Mouse (Mus musculus) gastrocnemius, postnatal 14 days (tissue): ENCODE data around the gene Obscn. TPM values are rescaled to one million over a fixed set of nuclear protein-coding genes. Genes with fewer than 3 reads are reported as not detected.
"Not testable (repeated sequence)": the region's sequence is repeated elsewhere in the genome, so short reads cannot be mapped to it uniquely, and the experiment has no call there.

Experiments used
- DNase-seq: peaks from one replicate; pipeline ENCODE4 v3.0.0; 2021; ENCODE audit warnings: mixed read lengths
- intact Hi-C: fragments of 180-260 bp; cut with DNase I; formaldehyde crosslinking; loops from one replicate; pipeline ENCODE4 v1.15.1; 2025; ENCODE audit warnings: low total_unique reads
- total RNA-seq, 2 experiments: library from RNA; stranded (reverse); gene quantifications; 2 replicates each; pipeline ENCODE4 v1.2.3; 2021

Obscn gene
- total RNA-seq, 2 experiments from 2014 or later: 708 to 848 TPM

DNA sequence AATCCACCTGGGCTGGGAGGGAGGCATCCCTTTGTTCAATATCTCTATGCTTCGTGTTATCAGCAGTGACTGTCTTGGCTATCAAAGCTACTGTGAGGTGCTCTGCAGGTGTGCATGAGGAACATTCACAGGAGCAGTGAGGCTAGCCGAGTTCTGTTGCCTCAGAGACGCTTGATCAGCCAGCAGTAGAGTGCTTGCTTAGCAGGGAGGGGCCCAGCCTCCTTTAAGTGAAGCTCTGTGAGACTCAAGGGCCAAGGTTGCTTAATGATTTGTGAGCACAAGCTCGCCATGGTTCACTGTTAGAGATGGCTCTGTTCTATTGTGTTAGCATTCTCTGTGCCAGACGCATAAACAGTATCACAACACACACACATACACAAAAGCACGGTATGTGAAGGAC, 166.5 kb downstream of the Obscn start:
- intact Hi-C loops: no loop called here
- no peak for DNase-seq

DNA sequence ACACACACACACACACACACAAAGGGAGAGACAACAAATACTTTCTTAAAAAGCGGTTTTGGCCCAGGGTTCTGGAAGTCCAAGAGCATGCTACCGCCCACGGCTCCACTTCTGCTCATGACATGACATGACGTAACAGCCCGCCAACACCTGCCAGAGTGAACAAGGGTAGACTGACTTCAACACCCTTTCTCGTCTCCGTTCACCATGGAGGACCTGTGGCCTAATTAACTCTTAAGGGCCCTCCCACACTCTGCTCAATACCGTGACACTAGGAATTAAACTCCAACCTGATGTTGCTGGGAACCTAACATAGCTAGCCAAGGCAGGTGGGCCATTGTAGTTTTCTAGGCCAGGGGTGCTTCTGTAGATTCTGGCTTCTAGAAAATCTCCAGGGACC, 167.2 kb downstream of the Obscn start:
- DNase-seq: no peak
- intact Hi-C loops: no loop called here

GRCm38 (mm10) chr11:58968551-58968950, 167.7 kb downstream of the Obscn start:
- no peak for DNase-seq
- intact Hi-C loops: no loop called here

- intact Hi-C loops: no loop called here
- DNase-seq: no peak
These were observed 168.9 kb downstream of the Obscn start for GRCm38 (mm10) chr11:58967346-58967745.

GRCm38 (mm10) chr11:58965001-58965760, 171.0 kb downstream of the Obscn start:
- intact Hi-C loops: no loop called here
- DNase-seq: no peak

- DNase-seq: no peak
- intact Hi-C loops: no loop called here
These were observed 172.0 kb downstream of the Obscn start for GRCm38 (mm10) chr11:58964216-58964615.

DNA sequence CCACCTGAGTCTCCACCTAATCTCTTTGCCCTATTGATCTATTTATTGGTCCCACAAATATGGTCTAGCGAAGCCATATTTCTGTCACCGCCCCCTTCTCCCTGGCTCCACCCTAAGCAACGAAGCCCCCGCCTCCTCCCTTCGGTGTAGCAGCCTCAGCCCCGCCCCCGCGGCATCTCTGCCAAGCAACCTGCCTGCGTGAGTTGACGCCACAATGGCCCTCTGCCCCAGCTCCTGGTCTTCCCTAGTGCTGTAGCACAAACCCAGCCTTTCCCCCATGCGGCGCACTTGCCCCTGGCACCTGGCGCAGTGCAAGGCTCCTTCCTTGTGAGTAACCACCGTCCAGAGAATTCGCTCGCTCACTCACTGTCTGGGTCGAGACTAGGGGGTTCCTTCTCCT, 172.7 kb downstream of the Obscn start:
- intact Hi-C loops: no loop called here

GRCm38 (mm10) chr11:58961364-58962177, 174.6 kb downstream of the Obscn start:
- no peak for DNase-seq
- intact Hi-C loops: no loop called here

More for the DNA sequence above, 172.7 kb downstream of the Obscn start:
- DNase-seq: no peak

- intact Hi-C loops: no loop called here
These were observed 176.2 kb downstream of the Obscn start for GRCm38 (mm10) chr11:58959921-58960465.

DNA sequence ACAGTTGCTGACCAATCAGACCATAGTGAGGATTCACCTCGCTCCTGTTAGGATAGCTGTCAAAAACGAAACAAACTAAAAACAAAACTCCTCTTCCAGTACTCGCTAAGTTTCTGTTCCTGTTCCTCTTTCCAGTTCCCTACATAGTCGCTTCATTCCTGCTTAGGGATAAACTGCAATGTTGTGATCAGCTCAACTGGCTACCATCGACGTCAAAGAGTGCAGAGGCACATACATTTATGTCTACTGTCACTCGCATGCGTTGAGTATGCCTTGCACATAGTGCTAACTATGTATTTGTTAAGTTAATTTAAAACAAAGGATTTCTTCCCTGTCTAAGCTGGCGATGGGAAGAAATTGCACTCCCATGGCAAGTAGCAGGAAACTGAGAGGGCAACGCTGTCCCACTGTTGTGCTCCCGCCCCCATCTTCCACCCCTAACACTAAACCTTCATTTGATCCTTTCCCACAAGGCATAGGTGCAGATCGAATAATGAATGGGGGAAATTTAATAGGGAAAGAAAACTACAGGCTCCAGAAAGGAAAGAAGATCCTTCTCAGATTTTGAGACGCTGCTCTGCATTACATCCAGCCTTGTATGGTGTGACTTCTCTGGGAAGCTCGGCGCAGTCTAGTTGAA, 176.9 kb downstream of the Obscn start:
- intact Hi-C loops: no loop called here

More at GRCm38 (mm10) chr11:58959921-58960465, 176.2 kb downstream of the Obscn start:
- peak; percentile 69 for DNase-seq

DNA sequence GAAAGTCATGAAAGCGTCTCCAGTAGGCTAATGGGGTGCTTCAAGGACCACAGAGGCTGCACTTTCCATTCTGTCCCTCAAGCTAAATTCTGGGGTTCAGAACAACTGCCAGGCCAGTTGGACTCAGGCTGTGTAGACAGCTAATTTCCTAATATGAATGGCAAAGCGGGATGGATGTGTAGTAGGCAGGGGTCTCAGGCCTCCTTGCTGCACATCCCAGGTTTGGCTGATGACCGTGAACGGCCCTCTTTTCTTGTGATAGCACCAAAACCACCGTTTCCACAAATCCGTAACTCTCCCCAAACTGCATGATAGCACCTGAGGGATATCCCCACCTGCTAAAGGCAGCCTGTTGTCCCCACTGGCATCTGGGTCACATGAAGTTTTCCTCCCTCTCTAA, 177.7 kb downstream of the Obscn start:
- intact Hi-C loops: no loop called here
- no peak for DNase-seq

More for the DNA sequence above, 176.9 kb downstream of the Obscn start:
- DNase-seq: no peak

DNA sequence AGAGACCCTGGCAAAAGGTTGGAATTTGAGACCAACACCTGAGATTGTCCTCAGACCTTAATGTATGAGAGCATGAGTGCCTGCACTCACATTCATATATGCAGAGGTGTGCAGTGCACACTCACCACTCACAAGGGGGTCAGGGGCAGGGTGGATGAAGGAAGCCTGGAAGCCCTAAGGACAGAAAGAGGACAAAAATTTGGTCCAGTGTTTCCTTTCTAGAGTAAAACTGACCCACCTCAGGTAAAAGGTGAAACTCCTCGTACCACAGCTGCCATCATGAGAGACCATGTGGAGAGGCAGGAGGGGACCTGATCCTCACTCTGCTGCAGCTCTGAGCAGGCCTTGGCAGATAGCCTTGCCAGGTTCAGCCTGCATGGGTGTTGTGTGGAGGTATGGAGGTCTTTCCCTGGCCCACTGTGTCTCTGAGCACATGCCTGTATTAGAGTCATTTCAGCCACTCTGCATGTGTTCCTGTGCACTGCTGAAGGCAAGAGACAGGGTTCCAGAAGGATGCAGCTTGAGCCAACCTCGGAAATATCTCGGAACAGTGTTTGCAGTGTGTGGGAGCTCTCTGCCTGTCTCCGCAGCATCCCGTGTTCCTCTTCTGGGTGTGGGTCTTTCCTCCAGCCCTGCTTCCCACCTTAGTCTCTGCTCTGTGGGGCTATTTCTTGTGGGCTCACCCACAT, 178.8 kb downstream of the Obscn start:
- intact Hi-C loops: no loop called here
- no peak for DNase-seq

DNA sequence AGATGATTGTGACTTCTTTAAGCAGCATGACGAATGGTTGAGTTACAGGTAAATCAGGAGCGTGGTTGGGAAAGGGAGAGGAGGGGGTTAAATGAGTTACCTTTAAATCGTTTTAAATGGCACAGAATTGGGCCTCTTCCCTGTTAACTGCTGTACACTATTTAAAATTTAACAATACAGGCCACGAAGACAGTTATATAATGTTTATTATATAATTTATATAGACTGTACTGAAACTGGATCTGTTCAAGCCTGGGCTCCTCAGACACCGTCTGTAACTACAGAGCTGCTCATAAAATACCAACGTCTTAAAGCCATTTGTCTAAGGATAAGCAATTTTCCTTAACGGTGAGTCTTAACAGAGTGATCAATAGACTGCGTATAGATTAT, 180.3 kb downstream of the Obscn start:
- intact Hi-C loops: no loop called here

DNA sequence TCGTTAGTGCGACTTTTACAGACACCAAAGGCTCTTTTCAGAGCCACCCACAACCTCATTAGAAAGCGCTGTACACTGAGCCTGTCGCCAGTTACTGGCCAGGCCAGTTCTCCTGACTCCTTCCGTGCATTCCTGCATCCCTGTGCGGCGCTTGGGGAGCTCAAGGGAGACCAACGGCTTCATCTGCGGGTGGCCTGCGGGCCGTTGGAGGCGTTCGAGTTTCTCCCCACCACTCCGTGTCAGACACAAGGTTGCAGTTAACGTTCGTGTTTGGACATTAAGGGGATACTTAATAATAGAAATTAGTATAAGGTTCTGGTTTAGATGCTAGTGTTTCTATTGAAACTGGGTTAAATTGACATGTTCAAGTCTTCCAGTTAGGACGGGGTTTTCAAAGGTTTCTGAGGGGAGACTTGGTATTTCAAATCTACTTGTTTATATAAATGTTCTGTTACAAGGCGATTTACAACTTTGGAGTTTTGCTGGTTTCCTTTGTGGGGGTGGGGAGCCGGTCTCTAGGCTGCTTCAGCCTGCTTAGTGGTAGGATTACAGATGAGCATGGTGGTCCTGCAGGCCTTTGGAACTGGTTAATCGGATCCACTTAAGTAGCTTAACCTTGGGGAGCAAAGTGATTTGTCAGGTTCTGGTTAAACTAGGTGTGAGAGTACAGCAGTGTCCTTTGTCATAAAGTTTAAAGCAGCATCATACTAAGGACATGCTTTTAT, 180.9 kb downstream of the Obscn start:
- intact Hi-C loops: no loop called here
- DNase-seq: no peak

More for the DNA sequence above, 180.3 kb downstream of the Obscn start:
- DNase-seq: no peak

- peak; percentile 86 for DNase-seq
- intact Hi-C loops: no loop called here
These were observed 181.6 kb downstream of the Obscn start, which contains the start of the genes Hist3h2a and Trim17 for GRCm38 (mm10) chr11:58954420-58955142. Gene Hist3h2a (plus strand): TSS chr11:58954685. Gene Trim17 (plus strand): TSS chr11:58954685.

DNA sequence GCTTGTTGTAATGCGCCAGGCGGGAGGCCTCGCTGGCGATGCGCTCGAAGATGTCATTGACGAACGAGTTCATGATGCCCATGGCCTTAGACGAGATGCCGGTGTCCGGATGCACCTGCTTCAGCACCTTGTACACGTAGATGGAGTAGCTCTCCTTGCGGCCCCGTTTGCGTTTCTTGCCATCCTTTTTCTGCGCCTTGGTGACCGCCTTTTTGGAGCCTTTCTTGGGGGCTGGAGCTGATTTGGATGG, 182.1 kb downstream of the Obscn start:
- intact Hi-C loops, DNase-seq: not testable (repeated sequence)

DNA sequence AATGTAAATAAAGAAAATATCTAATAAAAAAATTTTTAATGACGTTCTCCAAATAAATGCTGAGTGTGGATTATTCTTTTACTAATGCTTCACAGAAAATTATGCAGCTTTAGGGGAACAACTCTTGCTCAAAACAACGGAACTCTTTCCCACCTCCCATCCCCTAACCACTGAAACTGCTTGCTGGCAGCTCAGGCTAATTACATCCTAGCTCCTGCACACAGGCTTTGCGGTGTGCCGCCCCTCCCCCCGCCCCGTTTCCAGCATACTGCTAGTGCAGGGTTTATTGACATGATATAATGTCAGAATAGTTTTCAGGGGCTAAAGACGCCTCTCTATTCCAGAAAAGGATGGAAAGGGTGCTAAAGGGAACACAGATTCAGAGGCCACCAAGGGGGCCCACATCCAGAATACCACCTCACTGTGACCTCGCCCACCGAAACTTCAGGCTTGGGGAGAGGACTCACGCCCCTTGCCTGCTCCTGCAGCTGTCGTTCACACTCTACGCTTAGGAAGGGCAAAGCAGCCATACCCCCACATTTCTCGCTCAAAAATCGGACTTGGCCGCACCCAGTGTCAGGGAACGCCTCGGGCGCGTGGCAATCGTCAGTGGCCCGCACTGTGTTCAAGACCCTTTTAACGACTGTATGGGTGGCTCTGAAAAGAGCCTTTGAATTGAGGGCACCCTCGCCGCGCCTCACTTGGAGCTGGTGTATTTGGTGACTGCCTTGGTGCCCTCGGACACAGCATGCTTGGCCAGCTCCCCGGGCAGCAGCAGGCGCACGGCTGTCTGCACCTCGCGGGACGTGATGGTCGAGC, 182.6 kb downstream of the Obscn start:
- intact Hi-C loops: no loop called here
- no peak for DNase-seq
